Mouse (Mus musculus): ENCODE measurements around the gene Arhgap35.

DNA sequence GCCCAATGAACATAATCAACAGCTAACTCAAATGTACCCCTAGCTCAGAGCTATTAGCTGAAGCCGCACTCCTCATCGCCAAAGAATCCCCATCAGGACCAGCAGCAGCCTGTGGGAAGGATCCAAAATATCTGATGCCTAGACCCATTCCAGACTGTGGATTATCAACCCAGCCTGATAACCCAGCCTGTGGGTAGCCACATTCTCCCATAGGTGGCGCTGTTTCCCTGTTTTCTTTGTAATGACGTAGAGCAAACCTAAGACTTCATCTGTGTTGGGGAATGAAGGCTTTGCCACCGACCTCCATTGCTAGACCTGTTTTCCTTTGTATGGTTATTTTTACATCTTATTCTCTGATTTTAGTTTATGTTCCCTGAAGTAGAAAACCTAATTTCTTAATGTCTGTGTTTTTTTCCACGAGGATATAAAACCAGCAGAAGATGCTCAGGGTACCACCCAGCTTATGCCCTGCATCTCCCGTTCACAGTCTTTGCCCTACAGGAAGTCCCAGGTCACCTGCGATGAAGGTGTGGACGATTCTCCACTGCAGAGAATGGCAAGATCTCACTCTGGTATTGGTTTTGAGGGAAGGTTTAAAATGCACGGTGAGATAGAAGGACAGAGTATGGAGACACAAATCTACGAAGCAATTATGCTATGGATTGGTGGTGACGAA lies 13.4 kb upstream of the Arhgap35 start:
- TF ChIP-seq CTCF (conservative IDR thresholded peaks at IDR 0.05; ENCODE audit: low read length), result peak; percentile 78
- TF ChIP-seq NANOG (IDR thresholded peaks at IDR 0.05; ENCODE audit: borderline replicate concordance, low read length), result no peak

Data from E14TG2a.4 (cell line).